Mouse (Mus musculus): ENCODE measurements at regions not wholly inside any gene's neighbourhood (a gene's known extent, or its start where the extent isn't known, plus 50 kb on each side); places are given as distances from the start of the nearest gene placed in this dataset.

- no peak for TF ChIP-seq CTCF (IDR thresholded peaks at IDR 0.05; ENCODE audit: control insufficient read depth, insufficient read depth, insufficient read length)
- no peak for TF ChIP-seq CEBPB (IDR thresholded peaks at IDR 0.05; ENCODE audit: low read depth)
These were observed 202.6 kb downstream of the Sox11 start for GRCm38 (mm10) chr12:27139683-27140334.
